Mouse (Mus musculus): ENCODE data around the gene Zfp867. TPM values are rescaled to one million over a fixed set of nuclear protein-coding genes. Genes with fewer than 3 reads are reported as not detected.

Zfp867 gene
- polyA plus RNA-seq, 1 experiment from 2014 or later, result 15.3 TPM

DNA sequence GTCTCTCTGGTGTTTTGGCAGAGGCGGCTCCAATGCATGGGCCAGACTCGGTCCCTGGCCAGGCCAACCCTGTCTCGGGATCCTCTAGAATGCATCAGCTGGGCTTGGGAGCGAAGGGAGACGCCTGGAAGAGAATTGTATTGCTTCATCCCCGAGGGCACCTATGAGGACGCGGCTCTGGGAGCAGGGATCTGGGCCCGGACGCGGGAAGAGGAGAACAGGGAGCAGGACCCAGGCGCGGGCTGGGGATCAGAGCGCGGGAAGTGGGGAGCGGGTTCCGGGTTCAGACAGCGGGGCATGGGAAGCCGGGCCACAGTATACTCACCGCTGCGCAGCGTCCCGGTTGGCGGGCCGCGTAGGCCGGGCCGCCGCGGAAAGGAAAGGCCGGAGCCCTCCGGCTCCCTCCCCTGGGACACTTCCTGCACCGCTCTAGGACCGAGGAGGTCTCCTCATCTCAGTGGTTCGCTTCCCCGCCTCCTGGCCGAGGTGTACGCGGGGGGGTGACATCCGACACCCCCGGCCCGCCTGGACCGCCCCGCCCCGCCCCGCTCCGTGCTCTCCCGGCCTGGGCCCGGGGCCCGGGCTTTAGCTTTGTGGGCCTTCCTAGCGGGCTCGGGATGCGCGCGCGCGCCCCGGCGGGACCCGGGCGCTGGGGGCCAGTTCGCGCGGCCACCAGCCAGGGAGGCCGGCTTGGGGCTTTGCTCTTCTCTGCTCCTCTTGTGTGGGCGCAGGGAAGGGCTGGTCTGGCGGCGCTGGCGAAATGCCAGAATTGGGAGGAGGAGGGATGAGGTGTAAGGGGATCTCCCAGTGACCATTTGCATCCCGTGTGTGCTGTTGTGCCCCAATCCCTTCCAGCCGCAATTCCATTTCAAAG, 33.8 kb upstream of the Zfp867 start:
- peak; percentile 86 for ATAC-seq
- peaks cover 19% of the 10 kb centered on the region for H3K4me1 ChIP-seq (replicated peaks; ENCODE audit: control insufficient read depth, insufficient read depth, low read length)
- H3K9me3 ChIP-seq (ENCODE audit: control insufficient read depth, low read length), result no peaks in the 10 kb centered on the region
- no peaks in the 10 kb centered on the region for H3K27me3 ChIP-seq (replicated peaks; ENCODE audit: control insufficient read depth, insufficient read depth, low read length)
- H3K9ac ChIP-seq (replicated peaks; ENCODE audit: low read depth, low read length), result peak overlapping the region; percentile 98
- H3K27ac ChIP-seq (ENCODE audit: low read length), result peak overlapping the region; percentile 87
- WGBS, result under 1% methylated on average over 62 of the region's 71 CpGs
- H3K4me2 ChIP-seq (ENCODE audit: low read length), result peak overlapping the region; percentile 97
- H3K36me3 ChIP-seq (ENCODE audit: control insufficient read depth, insufficient read depth), result 0 out of 2 replicates have a peak, but pooled peaks cover 5% of the 10 kb centered on the region
- H3K4me3 ChIP-seq (replicated peaks; ENCODE audit: low read length), result peak overlapping the region; percentile 96

DNA sequence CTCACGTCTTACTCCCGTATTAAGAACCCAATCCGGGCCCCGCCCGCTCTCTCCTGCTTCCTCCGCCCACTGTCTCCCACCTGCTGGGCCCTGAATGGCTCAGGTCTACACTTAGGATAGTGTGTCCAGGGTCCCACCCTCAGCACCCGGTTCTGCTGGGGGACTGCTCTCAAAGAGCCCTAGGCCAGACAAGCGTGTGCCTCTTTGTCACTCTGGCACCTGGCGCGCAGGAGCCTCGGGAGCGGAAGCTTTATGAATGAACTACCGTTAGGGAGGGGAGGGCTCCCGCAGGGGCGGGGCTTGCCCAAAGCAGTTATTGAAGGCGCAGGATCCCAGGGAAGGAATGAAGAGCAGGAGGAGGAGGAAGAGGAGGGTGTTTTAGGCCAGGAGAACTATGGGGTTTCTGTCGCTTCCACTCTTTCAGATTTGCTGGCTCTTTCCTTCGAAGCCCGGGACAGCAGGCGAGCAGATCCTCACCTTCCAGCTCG, 33.1 kb upstream of the Zfp867 start:
- peak overlapping the region; percentile 98 for H3K9ac ChIP-seq (replicated peaks; ENCODE audit: low read depth, low read length)
- peaks cover 19% of the 10 kb centered on the region for H3K4me1 ChIP-seq (replicated peaks; ENCODE audit: control insufficient read depth, insufficient read depth, low read length)
- peak overlapping the region; percentile 87 for H3K27ac ChIP-seq (ENCODE audit: low read length)
- H3K36me3 ChIP-seq (ENCODE audit: control insufficient read depth, insufficient read depth), result 0 out of 2 replicates have a peak, but pooled peaks cover 5% of the 10 kb centered on the region
- peak; percentile 76 for ATAC-seq
- H3K27me3 ChIP-seq (replicated peaks; ENCODE audit: control insufficient read depth, insufficient read depth, low read length), result no peaks in the 10 kb centered on the region
- peak overlapping the region; percentile 97 for H3K4me2 ChIP-seq (ENCODE audit: low read length)
- H3K9me3 ChIP-seq (ENCODE audit: control insufficient read depth, low read length), result no peaks in the 10 kb centered on the region
- peak overlapping the region; percentile 96 for H3K4me3 ChIP-seq (replicated peaks; ENCODE audit: low read length)
- under 1% methylated on average over 21 of the region's 21 CpGs for WGBS

- H3K4me3 ChIP-seq (replicated peaks; ENCODE audit: low read length), result no peak overlapping the region
- peaks cover 20% of the 10 kb centered on the region for H3K36me3 ChIP-seq (ENCODE audit: control insufficient read depth, insufficient read depth)
- 86% methylated on average over 5 of the region's 5 CpGs for WGBS
- no peaks in the 10 kb centered on the region for H3K27me3 ChIP-seq (replicated peaks; ENCODE audit: control insufficient read depth, insufficient read depth, low read length)
- no peak overlapping the region for H3K27ac ChIP-seq (ENCODE audit: low read length)
- no peak for ATAC-seq
- H3K9ac ChIP-seq (replicated peaks; ENCODE audit: low read depth, low read length), result no peak overlapping the region
- H3K4me1 ChIP-seq (replicated peaks; ENCODE audit: control insufficient read depth, insufficient read depth, low read length), result peaks cover 10% of the 10 kb centered on the region
- no peaks in the 10 kb centered on the region for H3K9me3 ChIP-seq (ENCODE audit: control insufficient read depth, low read length)
- no peak overlapping the region for H3K4me2 ChIP-seq (ENCODE audit: low read length)
These were observed 29.9 kb upstream of the Zfp867 start for GRCm38 (mm10) chr11:59501978-59502700.

GRCm38 (mm10) chr11:59497747-59498146, 25.5 kb upstream of the Zfp867 start:
- Histone ChIP-seq H3K4me3 (replicated peaks; ENCODE audit: low read length) (no peak overlapping the region), H3K9me3 (ENCODE audit: control insufficient read depth, low read length) (no peaks in the 10 kb centered on the region), H3K9ac (replicated peaks; ENCODE audit: low read depth, low read length) (no peak overlapping the region), H3K4me1 (replicated peaks; ENCODE audit: control insufficient read depth, insufficient read depth, low read length) (no peaks in the 10 kb centered on the region), H3K36me3 (ENCODE audit: control insufficient read depth, insufficient read depth) (peaks cover 24% of the 10 kb centered on the region), H3K27ac (ENCODE audit: low read length) (no peak overlapping the region), H3K4me2 (ENCODE audit: low read length) (no peak overlapping the region), H3K27me3 (replicated peaks; ENCODE audit: control insufficient read depth, insufficient read depth, low read length) (no peaks in the 10 kb centered on the region)
- no peak for ATAC-seq
- 91% methylated on average over 7 of the region's 7 CpGs for WGBS

- WGBS, result 86% methylated on average over 6 of the region's 6 CpGs
- no peaks in the 10 kb centered on the region for H3K9me3 ChIP-seq (ENCODE audit: control insufficient read depth, low read length)
- H3K9ac ChIP-seq (replicated peaks; ENCODE audit: low read depth, low read length), result no peak overlapping the region
- no peak for ATAC-seq
- H3K4me1 ChIP-seq (replicated peaks; ENCODE audit: control insufficient read depth, insufficient read depth, low read length), result no peaks in the 10 kb centered on the region
- no peaks in the 10 kb centered on the region for H3K27me3 ChIP-seq (replicated peaks; ENCODE audit: control insufficient read depth, insufficient read depth, low read length)
- H3K4me3 ChIP-seq (replicated peaks; ENCODE audit: low read length), result no peak overlapping the region
- no peak overlapping the region for H3K4me2 ChIP-seq (ENCODE audit: low read length)
- no peak overlapping the region for H3K27ac ChIP-seq (ENCODE audit: low read length)
- peaks cover 23% of the 10 kb centered on the region for H3K36me3 ChIP-seq (ENCODE audit: control insufficient read depth, insufficient read depth)
These were observed 24.5 kb upstream of the Zfp867 start for GRCm38 (mm10) chr11:59496672-59497310.

DNA sequence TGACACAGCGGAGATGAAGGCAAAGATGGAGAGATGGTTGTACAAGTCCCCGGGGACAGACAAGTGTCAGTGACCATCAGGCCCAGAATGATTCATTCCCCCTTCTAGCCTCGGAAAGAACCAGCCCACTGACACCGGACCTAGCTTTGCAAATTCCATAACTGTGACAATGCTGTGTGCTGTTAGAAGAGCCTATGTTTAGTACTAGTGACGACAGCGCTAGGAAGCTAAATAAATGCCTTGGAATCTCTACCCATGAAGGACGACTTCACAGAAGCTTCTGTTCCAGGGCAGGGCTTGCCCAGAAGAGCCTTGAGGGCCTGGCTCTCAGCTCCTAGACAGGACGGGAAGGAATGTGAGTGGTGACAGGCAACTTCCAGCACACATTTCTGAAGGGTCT, 13.9 kb upstream of the Zfp867 start:
- Histone ChIP-seq H3K27ac (ENCODE audit: low read length) (no peak overlapping the region), H3K9me3 (ENCODE audit: control insufficient read depth, low read length) (no peaks in the 10 kb centered on the region), H3K4me1 (replicated peaks; ENCODE audit: control insufficient read depth, insufficient read depth, low read length) (no peaks in the 10 kb centered on the region), H3K9ac (replicated peaks; ENCODE audit: low read depth, low read length) (no peak overlapping the region), H3K4me3 (replicated peaks; ENCODE audit: low read length) (no peak overlapping the region), H3K36me3 (ENCODE audit: control insufficient read depth, insufficient read depth) (peaks cover 17% of the 10 kb centered on the region), H3K4me2 (ENCODE audit: low read length) (no peak overlapping the region), H3K27me3 (replicated peaks; ENCODE audit: control insufficient read depth, insufficient read depth, low read length) (no peaks in the 10 kb centered on the region)
- ATAC-seq, result no peak
- 88% methylated on average over 8 of the region's 8 CpGs for WGBS

- no peak overlapping the region for H3K9ac ChIP-seq (replicated peaks; ENCODE audit: low read depth, low read length)
- WGBS, result 52% methylated on average over 2 of the region's 2 CpGs
These were observed 13.4 kb upstream of the Zfp867 start for GRCm38 (mm10) chr11:59485641-59486040.

GRCm38 (mm10) chr11:59483212-59483611, 10.9 kb upstream of the Zfp867 start:
- Histone ChIP-seq H3K4me2 (ENCODE audit: low read length) (no peak overlapping the region), H3K4me1 (replicated peaks; ENCODE audit: control insufficient read depth, insufficient read depth, low read length) (no peaks in the 10 kb centered on the region), H3K9ac (replicated peaks; ENCODE audit: low read depth, low read length) (no peak overlapping the region), H3K36me3 (ENCODE audit: control insufficient read depth, insufficient read depth) (peaks cover 12% of the 10 kb centered on the region), H3K9me3 (ENCODE audit: control insufficient read depth, low read length) (no peaks in the 10 kb centered on the region), H3K27me3 (replicated peaks; ENCODE audit: control insufficient read depth, insufficient read depth, low read length) (no peaks in the 10 kb centered on the region), H3K4me3 (replicated peaks; ENCODE audit: low read length) (no peak overlapping the region), H3K27ac (ENCODE audit: low read length) (no peak overlapping the region)
- ATAC-seq, result no peak
- 2% methylated on average over 2 of the region's 2 CpGs for WGBS

More at GRCm38 (mm10) chr11:59485641-59486040, 13.4 kb upstream of the Zfp867 start:
- Histone ChIP-seq H3K27me3 (replicated peaks; ENCODE audit: control insufficient read depth, insufficient read depth, low read length) (no peaks in the 10 kb centered on the region), H3K4me2 (ENCODE audit: low read length) (no peak overlapping the region), H3K4me1 (replicated peaks; ENCODE audit: control insufficient read depth, insufficient read depth, low read length) (no peaks in the 10 kb centered on the region), H3K4me3 (replicated peaks; ENCODE audit: low read length) (no peak overlapping the region), H3K27ac (ENCODE audit: low read length) (no peak overlapping the region), H3K9me3 (ENCODE audit: control insufficient read depth, low read length) (no peaks in the 10 kb centered on the region), H3K36me3 (ENCODE audit: control insufficient read depth, insufficient read depth) (peaks cover 17% of the 10 kb centered on the region)
- ATAC-seq, result no peak

DNA sequence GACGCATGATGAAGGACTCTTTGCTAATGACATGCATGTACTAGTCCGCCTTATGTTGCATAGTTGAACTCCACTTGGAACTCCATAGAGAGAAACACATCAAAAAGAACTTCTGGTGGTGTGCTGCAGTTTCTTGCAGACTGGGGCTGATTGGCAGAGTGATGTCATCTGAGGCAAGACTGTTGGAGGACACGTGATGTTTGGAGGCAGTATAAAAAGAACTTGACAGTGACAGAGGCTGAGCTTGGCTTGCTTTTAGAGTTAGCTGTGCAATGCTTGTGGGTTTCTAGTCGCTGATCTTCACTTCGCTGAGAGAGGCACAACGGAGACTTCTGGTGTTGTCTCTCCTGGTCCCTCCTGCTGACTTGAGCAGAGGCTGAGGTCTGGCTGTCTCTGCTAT, 5.0 kb upstream of the Zfp867 start:
- 69% methylated on average over 6 of the region's 6 CpGs for WGBS
- H3K4me2 ChIP-seq (ENCODE audit: low read length), result no peak overlapping the region

More for the DNA sequence above, 5.0 kb upstream of the Zfp867 start:
- Histone ChIP-seq H3K9me3 (ENCODE audit: control insufficient read depth, low read length) (no peaks in the 10 kb centered on the region), H3K4me3 (replicated peaks; ENCODE audit: low read length) (no peak overlapping the region), H3K9ac (replicated peaks; ENCODE audit: low read depth, low read length) (no peak overlapping the region), H3K27ac (ENCODE audit: low read length) (no peak overlapping the region), H3K4me1 (replicated peaks; ENCODE audit: control insufficient read depth, insufficient read depth, low read length) (no peaks in the 10 kb centered on the region), H3K36me3 (ENCODE audit: control insufficient read depth, insufficient read depth) (no peaks in the 10 kb centered on the region), H3K27me3 (replicated peaks; ENCODE audit: control insufficient read depth, insufficient read depth, low read length) (no peaks in the 10 kb centered on the region)
- ATAC-seq, result no peak

All from forebrain, embryonic 16.5 days (tissue).